In genomic region chr8:88520985-88521527, GRCm38 (mm10) we compare ENCODE assay signal across 9 mouse cellular contexts. TPM values are rescaled to one million over a fixed set of nuclear protein-coding genes. Genes with fewer than 3 reads are reported as not detected.
DNase-seq lines count a peak whose midpoint lies in the region; ATAC-seq and TF ChIP-seq lines count a peak whose summit lies in the region.
"Had no signal": no experiment of that assay in that cellular context is flagged by ENCODE, and none has a peak within 500 bp of the region (broad histone marks: within the 10 kb centered on the region; RNA-seq: fewer than 3 reads in every experiment).

Nkd1 (plus strand) TSS chr8:88521354.

- H3K4me3 ChIP-seq in embryonic facial prominence, embryonic 10.5 days = peak within 1 kb of the TSS; percentile 70
- peak within 1 kb of the TSS; percentile 63 for H3K4me3 ChIP-seq in kidney, adult 2 months (ENCODE audit: insufficient read depth, low read depth, low read length)
- H3K4me3 ChIP-seq in limb, embryonic 12.5 days (replicated peaks) = peak within 1 kb of the TSS; percentile 87
- H3K4me3 ChIP-seq in midbrain, embryonic 14.5 days (replicated peaks; ENCODE audit: low read depth, low read length) = peak within 1 kb of the TSS; percentile 77
- H3K4me3 ChIP-seq: myocyte had no signal

- TF ChIP-seq CTCF in kidney, adult 2 months (conservative IDR thresholded peaks at IDR 0.05; ENCODE audit: insufficient read depth, insufficient read length, low read depth, low read length) = no peak; the same call in 1 of the 2 replicates

- H3K27me3 ChIP-seq in embryonic facial prominence, embryonic 10.5 days (replicated peaks; ENCODE audit: low read depth, poor library complexity, severe bottlenecking) = peaks cover 60% of the 10 kb centered on the region
- H3K27me3 ChIP-seq in kidney, adult 2 months (replicated peaks; ENCODE audit: control insufficient read depth, insufficient read depth, low read length) = 0 out of 2 replicates have a peak, but pooled peaks cover 4% of the 10 kb centered on the region
- H3K27me3 ChIP-seq in limb, embryonic 12.5 days = peaks cover 17% of the 10 kb centered on the region
- peaks cover 7% of the 10 kb centered on the region; the same call in 1 of the 2 replicates for H3K27me3 ChIP-seq in midbrain, embryonic 14.5 days (ENCODE audit: control insufficient read depth, insufficient read depth, low read length)

- H3K9me3 ChIP-seq in embryonic facial prominence, embryonic 10.5 days = no peaks in the 10 kb centered on the region
- no peaks in the 10 kb centered on the region for H3K9me3 ChIP-seq in limb, embryonic 12.5 days
- no peaks in the 10 kb centered on the region for H3K9me3 ChIP-seq in midbrain, embryonic 14.5 days (ENCODE audit: control insufficient read depth, low read length)

- WGBS in embryonic facial prominence, embryonic 10.5 days = under 1% methylated on average over 67 of the region's 67 CpGs
- under 1% methylated on average over 67 of the region's 67 CpGs for WGBS in kidney, adult 2 months
- under 1% methylated on average over 44 of the region's 67 CpGs for WGBS in limb, embryonic 12.5 days
- under 1% methylated on average over 67 of the region's 67 CpGs for whole genome bisulfite sequencing in midbrain, embryonic 14.5 days

- ATAC-seq in limb, embryonic 12.5 days (ENCODE audit: insufficient number of reproducible peaks, insufficient read depth, low FRiP score, low TSS enrichment, low read depth) = peak; percentile 79
- peak; percentile 87 for ATAC-seq in midbrain, embryonic 14.5 days (ENCODE audit: low FRiP score, low TSS enrichment)
- ATAC-seq in erythroid progenitor cell, adult 5-6 weeks (replicated peaks; ENCODE audit: low FRiP score, poor library complexity, severe bottlenecking) = no peak

- H3K36me3 ChIP-seq in embryonic facial prominence, embryonic 10.5 days (replicated peaks) = peaks cover 12% of the 10 kb centered on the region
- no peaks in the 10 kb centered on the region for H3K36me3 ChIP-seq in kidney, adult 2 months (ENCODE audit: control insufficient read depth, insufficient read depth, low read length)
- H3K36me3 ChIP-seq in limb, embryonic 12.5 days = no peaks in the 10 kb centered on the region
- no peaks in the 10 kb centered on the region for H3K36me3 ChIP-seq in midbrain, embryonic 14.5 days (ENCODE audit: control insufficient read depth, insufficient read depth, low read length)

- H3K9ac ChIP-seq in limb, embryonic 12.5 days (replicated peaks) = peak within 1 kb of the TSS; percentile 85
- peak within 1 kb of the TSS; percentile 76 for H3K9ac ChIP-seq in midbrain, embryonic 14.5 days (replicated peaks; ENCODE audit: low read length)

- no peak for TF ChIP-seq POLR2A in kidney, adult 2 months (IDR thresholded peaks at IDR 0.05; ENCODE audit: low read depth, low read length)

- peak within 1 kb of the TSS; percentile 91 for H3K27ac ChIP-seq in embryonic facial prominence, embryonic 10.5 days (replicated peaks)
- H3K27ac ChIP-seq in kidney, adult 2 months (ENCODE audit: insufficient read depth, low read depth, low read length) = no peak within 1 kb of the TSS
- peak within 1 kb of the TSS; percentile 85 for H3K27ac ChIP-seq in limb, embryonic 12.5 days
- H3K27ac ChIP-seq in midbrain, embryonic 14.5 days (replicated peaks; ENCODE audit: low read depth, low read length) = peak within 1 kb of the TSS; percentile 67

- H3K4me2 ChIP-seq in limb, embryonic 12.5 days = peak within 1 kb of the TSS; percentile 89
- peak within 1 kb of the TSS; percentile 98 for H3K4me2 ChIP-seq in midbrain, embryonic 14.5 days (ENCODE audit: low read length)

- DNase-seq in adrenal gland, postnatal 36 days = peak; percentile 94 to 96
- DNase-seq in embryonic facial prominence, embryonic 10.5 days (ENCODE audit: low spot score) = peak; percentile 98
- peak; percentile 77 to 81 for DNase-seq in heart, adult 18-20 months
- DNase-seq in kidney, adult 2 months = peak; percentile 79
- DNase-seq in midbrain, embryonic 14.5 days = peak; percentile 94
- peak; percentile 49 to 62 for DNase-seq in spleen, postnatal 14 days (ENCODE audit: low spot score in 2 of 2)

- peaks cover 77% of the 10 kb centered on the region for H3K4me1 ChIP-seq in embryonic facial prominence, embryonic 10.5 days
- H3K4me1 ChIP-seq in kidney, adult 2 months (ENCODE audit: control insufficient read depth, insufficient read depth, low read length) = no peaks in the 10 kb centered on the region
- peaks cover 57% of the 10 kb centered on the region for H3K4me1 ChIP-seq in limb, embryonic 12.5 days (replicated peaks)
- H3K4me1 ChIP-seq in midbrain, embryonic 14.5 days (ENCODE audit: control insufficient read depth, insufficient read depth, low read length) = peaks cover 30% of the 10 kb centered on the region

RNA-seq across cellular contexts. Expression of gene Nkd1, which starts in this region (rescaled TPM):
- 10 to 100 TPM; 40.8 to 51.1 TPM for total RNA-seq in adrenal gland, postnatal 36 days (2021)
- polyA plus RNA-seq in embryonic facial prominence, embryonic 10.5 days (2016; fragmentation: Nextera tagmentation; extraction: Ambion mirVana) = 43.5 and 49.7 TPM in 2 replicates
- total RNA-seq in heart, adult 18-20 months (2021) = 1 to 10 TPM; 2.4 to 2.8 TPM
- 8.6 and 9.6 TPM in 2 replicates for polyA plus RNA-seq in kidney, adult 2 months (2012; rRNA removed)
- 64.0 and 72.1 TPM in 2 replicates for polyA plus RNA-seq in limb, embryonic 12.5 days (2016; fragmentation: Nextera tagmentation; extraction: Ambion mirVana)
- 46.2 and 66.4 TPM in 2 replicates for polyA plus RNA-seq in midbrain, embryonic 14.5 days (2014; fragmentation: Nextera tagmentation; extraction: Ambion mirVana)
- not detected in 2 replicates for total RNA-seq in erythroid progenitor cell, adult 5-6 weeks (2015; ENCODE audit: low replicate concordance)
- not detected in 2 replicates for total RNA-seq in erythroid progenitor cell, adult 5-6 weeks (2017; ENCODE audit: low replicate concordance)

Comparison
In these comparisons a context has a peak if more than half of its experiments do, and no peak if none do; other contexts are left out.
1. RNA of gene Nkd1 (total RNA-seq): 40.8 to 51.1 TPM in adrenal gland, postnatal 36 days; 2.4 to 2.8 TPM in heart, adult 18-20 months and not detected in erythroid progenitor cell, adult 5-6 weeks; every median in the first group is over 10 times any median in the second.
2. Peak in every context shown above with its lines, with median percentiles within 50 percentile points of each other: DNase-seq and H3K4me3 ChIP-seq.